Mouse (Mus musculus): ENCODE measurements at regions not wholly inside any gene's neighbourhood (a gene's known extent, or its start where the extent isn't known, plus 50 kb on each side); places are given as distances from the start of the nearest gene placed in this dataset.

- TF ChIP-seq CEBPB (IDR thresholded peaks at IDR 0.05; ENCODE audit: insufficient read depth, poor library complexity, severe bottlenecking) (no peak), MYOG (IDR thresholded peaks at IDR 0.05; ENCODE audit: control insufficient read depth in 1 of 3, insufficient read depth in 1 of 3, insufficient read length in 2 of 3, low read depth in 2 of 3) (no peak)
These were observed 168.6 kb upstream of the Dmrta1 start for GRCm38 (mm10) chr4:89510593-89510992.

Measured in myocyte (in vitro differentiated cells).